Mouse (Mus musculus) urinary bladder, adult 2 months (tissue): Measurements from ENCODE around the gene Srsf3. TPM values are rescaled to one million over a fixed set of nuclear protein-coding genes. Genes with fewer than 3 reads are reported as not detected.
"Not testable (repeated sequence)": the region's sequence is repeated elsewhere in the genome, so short reads cannot be mapped to it uniquely, and the experiment has no call there.

Source experiments
- DNase-seq: peaks from one replicate; pipeline ENCODE4 v3.0.0; 2022; ENCODE audit warnings: low spot score
- polyA plus RNA-seq: library from polyadenylated mRNA; depleted of rRNA; stranded (reverse); fragments of >200 nt; gene quantifications from 2 replicates; pipeline ENCODE4 v1.2.3, GENCODE M21; 2012

Gene Srsf3
- polyA plus RNA-seq, 1 experiment, result 169 TPM

GRCm38 (mm10) chr17:29018292-29018984 lies 14.0 kb upstream of the Srsf3 start:
- DNase-seq, result no peak

- DNase-seq, result no peak
Observed at GRCm38 (mm10) chr17:29019391-29019790, 13.0 kb upstream of the Srsf3 start.

DNA sequence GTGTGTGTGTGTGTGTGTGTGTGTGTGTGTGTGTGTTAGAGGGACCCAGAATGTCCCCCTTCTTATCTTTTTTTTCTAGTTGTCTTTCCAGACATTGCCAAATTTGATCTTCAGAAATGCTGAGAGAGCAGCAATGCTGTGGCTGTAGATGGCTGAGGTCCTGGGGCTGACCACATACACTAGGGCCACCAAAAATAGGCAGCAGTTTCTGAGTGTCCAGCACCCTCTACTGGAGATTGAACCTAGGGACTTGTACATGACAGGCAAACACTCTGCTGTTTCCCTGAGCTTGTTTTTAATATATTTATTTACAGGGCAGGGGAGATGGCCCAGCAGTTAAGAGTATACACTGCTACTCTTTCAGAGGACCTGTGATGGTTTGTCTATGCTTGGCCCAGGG lies 12.0 kb upstream of the Srsf3 start:
- DNase-seq, result no peak

GRCm38 (mm10) chr17:29022230-29022819 lies 10.1 kb upstream of the Srsf3 start:
- DNase-seq, result no peak

DNA sequence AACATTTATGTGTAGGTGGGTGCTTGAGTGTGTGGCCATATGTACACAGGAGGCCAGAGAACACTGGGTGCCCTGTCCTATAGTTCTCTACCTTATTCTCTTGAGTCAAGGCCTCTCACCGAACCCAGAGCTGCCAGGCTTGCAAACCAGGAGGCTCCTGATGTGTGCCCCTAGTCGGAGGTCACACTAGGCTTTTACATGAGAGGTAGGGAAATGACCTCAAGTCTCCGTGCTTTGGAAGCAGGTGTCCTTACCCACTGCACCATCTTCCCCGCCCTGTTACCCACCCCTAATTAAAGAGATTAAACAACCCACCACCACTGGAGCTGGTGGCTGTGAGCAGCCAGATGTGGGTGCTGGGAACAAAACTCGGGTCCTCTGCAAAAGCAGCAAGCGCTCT lies 9.1 kb upstream of the Srsf3 start:
- no peak for DNase-seq

GRCm38 (mm10) chr17:29024047-29024892 lies 8.2 kb upstream of the Srsf3 start:
- no peak for DNase-seq

DNA sequence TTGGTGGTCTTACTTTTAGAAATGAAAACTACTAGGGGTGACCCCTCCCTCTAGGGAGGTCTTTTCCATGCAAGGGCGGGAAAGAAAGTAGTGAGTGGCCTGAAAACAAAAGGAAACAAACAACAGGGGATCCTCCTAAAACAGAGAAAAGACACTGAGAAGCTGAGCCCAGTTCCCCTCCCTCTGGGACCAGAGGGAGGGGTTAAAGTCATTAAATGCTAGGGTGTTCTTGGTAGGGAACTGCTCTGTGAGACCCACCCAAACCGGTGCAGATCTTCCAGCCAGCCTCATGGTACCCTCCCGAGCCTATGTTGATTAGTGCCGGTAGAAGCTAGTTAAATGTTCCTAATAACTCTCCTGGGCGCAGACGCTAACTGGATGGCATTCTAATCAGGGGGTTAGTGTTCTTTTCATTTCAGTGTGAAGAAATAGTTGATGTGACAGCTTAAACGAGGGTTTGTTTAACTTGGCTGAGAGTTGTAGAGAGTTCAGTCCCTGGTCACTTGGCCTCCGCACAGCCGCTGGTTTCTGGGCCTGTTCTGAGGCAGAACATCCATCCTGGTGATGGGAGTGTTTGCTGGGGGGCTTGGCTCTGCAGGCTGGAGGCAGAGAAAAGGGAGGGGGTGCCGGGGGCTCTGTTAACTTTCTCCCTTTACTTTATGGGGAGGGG lies 7.4 kb upstream of the Srsf3 start:
- no peak for DNase-seq

- no peak for DNase-seq
Observed at GRCm38 (mm10) chr17:29026652-29027356, 5.6 kb upstream of the Srsf3 start.

DNA sequence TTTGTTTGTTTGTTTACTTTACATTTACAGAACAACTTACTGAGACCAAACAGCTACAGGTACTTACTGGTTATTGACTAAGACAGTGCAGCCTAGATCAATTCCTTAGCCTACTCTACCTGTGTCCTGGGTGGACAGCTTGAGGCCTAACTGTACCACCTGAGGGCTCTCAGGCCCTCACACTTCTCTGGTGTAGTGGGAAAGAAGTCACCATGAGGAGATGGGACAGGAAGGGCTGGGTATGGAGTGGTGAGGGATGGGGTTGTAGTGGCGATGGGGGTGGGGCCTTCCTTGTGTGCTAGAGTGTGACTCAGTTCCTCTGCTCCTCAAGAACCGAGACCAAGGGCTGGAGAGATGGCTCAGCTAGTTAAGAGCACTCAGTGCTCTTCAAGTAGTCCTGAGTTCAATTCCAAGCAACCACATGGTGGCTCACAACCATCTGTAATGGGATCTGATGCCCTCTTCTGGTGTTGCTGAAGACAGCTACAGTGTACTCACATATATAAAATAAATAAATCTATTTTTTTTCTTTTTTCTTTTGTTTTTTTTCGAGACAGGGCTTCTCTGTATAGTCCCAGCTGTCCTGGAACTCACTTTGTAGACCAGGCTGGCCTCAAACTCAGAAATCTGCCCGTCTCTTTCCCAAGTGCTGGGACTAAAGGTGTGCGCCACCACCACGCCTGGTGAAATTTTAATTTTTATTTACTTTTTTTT lies 1.9 kb upstream of the Srsf3 start:
- no peak for DNase-seq

DNA sequence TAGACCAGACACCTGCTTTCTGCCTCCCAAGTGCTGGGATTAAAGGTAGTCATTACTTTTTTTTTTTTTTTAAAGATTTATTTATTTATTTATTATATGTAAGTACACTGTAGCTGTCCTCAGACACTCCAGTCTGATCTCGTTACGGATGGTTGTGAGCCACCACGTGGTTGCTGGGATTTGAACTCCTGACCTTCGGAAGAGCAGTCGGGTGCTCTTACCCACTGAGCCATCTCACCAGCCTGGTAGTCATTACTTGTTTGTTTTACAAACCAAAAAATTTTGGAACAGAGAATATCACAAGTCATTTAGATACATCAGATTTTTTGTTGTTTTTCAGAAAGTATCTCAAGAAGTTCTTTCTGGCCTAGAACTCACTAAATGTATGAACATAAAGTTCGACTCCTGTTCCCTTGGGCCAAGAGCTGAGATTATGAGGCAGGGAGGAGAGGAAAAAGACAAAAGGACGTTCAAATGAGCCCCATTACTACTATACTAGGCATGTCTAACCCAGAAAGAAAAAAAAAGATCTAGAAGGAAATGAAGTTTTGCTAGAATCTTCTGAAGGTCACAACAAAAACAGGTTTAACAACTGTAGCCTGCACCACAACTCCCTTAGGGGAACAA lies 1.2 kb upstream of the Srsf3 start:
- not testable (repeated sequence) for DNase-seq

GRCm38 (mm10) chr17:29031771-29032273 lies 606 bp upstream of the Srsf3 start:
- no peak for DNase-seq

DNA sequence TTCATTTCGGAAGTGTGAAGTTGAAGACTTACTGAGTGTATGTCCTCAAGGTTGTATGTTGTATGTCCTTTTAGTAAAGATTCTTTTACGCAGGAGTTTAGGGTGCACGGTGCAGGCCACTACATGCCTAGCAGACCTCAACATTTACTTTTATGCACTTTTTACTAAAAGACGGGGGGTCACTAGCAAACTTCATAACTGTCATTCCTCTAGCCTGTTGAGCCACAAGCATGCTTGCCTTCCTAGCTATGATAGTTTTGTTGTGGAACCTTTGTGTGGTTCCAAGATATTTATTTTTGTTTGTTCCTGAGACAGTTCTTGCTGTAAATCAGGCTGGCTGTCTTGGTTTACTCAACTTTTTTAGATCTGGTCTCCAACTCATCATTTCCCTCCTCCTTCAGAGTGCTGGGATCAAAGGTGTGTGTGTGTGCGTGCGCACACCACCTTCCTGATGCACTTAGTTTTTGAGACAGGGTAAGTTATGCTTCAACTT lies 1.2 kb downstream of the Srsf3 start:
- DNase-seq, result no peak

DNA sequence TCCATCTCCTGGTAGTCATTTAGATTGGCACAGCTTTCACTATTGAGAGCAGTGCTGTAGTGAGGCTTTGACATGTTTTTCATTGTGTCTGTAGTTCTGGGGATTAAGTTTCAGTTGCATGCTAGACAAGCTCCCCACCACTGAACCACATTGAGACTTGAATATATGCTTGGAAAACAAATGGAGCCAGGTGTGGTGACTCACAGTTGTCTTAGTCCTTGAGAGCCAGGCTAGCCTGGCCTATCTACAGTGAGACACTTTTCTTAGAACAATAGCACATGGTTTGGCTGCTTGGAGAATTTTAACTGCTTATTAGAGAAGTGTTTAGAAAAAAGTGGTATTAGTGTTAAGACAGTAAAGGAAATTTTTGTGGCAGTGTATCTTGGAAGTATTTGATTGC lies 1.8 kb downstream of the Srsf3 start:
- DNase-seq, result no peak

DNA sequence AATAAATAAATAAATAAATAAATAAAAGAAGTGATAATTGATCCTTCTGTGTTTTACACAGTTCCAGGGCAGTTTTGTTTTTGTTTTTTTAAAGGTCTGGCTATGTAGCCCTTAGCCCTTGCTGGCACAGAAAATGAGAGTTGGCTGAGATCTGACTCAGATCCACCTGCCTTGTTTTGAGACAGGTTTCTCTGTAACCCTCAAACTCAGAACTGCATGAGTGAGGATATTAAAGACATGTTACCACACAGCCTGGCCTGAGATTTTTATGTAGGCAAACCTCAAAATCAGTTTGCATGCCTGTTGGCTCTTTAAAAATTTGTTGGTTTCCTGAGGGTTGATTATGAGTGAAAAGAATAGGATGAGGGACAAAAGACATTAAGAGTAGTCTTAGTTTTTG lies 3.1 kb downstream of the Srsf3 start:
- no peak for DNase-seq

GRCm38 (mm10) chr17:29039351-29039750 lies 6.9 kb downstream of the Srsf3 start:
- no peak for DNase-seq

- not testable (repeated sequence) for DNase-seq
Observed at GRCm38 (mm10) chr17:29041632-29042031, 9.2 kb downstream of the Srsf3 start.

- DNase-seq, result no peak
Observed at GRCm38 (mm10) chr17:29042569-29042968, 10.1 kb downstream of the Srsf3 start.

- no peak for DNase-seq
Observed at GRCm38 (mm10) chr17:29043583-29043982, 11.2 kb downstream of the Srsf3 start.

DNA sequence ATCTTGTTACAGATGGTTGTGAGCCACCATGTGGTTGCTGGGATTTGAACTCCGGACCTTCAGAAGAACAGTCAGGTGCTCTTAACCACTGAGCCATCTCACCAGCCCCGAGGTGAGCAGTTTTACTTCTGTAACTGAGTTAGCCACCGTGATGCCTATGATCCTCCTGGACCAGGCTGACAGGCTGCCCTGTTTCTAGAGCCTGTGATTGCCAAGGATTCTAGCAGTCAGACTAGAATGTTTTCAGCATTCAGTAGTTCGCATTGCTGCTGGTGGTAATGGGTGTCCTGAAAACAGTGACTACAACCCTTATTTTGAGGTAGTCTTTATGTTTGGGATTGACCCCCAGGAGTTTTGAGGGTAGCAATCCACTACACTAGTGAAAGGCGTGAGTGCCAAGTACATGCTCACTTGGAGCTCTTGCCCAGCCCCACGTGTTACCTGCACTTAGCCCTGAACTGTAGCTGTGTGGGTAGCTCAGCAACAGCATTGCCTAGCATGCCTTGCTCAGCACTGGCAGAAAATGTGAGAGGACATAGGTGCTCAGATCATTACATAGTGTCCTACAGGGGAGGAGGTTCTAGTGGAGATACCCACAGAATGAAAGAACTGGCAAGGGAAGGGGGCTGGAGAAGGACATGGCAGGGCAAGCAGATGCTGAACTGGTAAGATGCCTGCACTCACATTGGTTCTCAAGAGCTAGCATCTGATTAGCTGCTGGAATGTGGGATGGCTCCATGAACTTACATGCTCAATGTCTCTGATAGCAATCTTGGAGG lies 11.9 kb downstream of the Srsf3 start:
- DNase-seq, result no peak
